Mouse (Mus musculus) hindbrain, embryonic 11.5 days (tissue): ENCODE results near the gene Prss37. TPM values are rescaled to one million over a fixed set of nuclear protein-coding genes. Genes with fewer than 3 reads are reported as not detected.

Experiments used
- ATAC-seq: fragments of 200-750 bp; cut with Nextera tagmentation; 2 replicates; pipeline ENCODE4 v1.8.0; 2017; ENCODE audit warnings: mild to moderate bottlenecking, moderate TSS enrichment, moderate library complexity; ENCODE audit not compliant: low FRiP score
- DNase-seq: peaks from one replicate; pipeline ENCODE4 v3.0.0-alpha.2; 2015; ENCODE audit warnings: low spot score
- H3K27ac ChIP-seq: fragments of 300-500 bp; sonication (generic); 2 replicates; pipeline ENCODE4 v1.5.1; 2014; ENCODE audit warnings: mild to moderate bottlenecking, low read depth, low read length
- H3K27me3 ChIP-seq: fragments of 300-500 bp; sonication (generic); 2 replicates; pipeline ENCODE4 v1.6.1; 2014; ENCODE audit warnings: mild to moderate bottlenecking, low read length, moderate library complexity, mixed read lengths; ENCODE audit not compliant: control insufficient read depth, insufficient read depth
- H3K36me3 ChIP-seq: fragments of 300-500 bp; sonication (generic); 2 replicates; pipeline ENCODE4 v1.6.1; 2014; ENCODE audit warnings: mild to moderate bottlenecking, low read length, moderate library complexity, mixed read lengths; ENCODE audit not compliant: control insufficient read depth, insufficient read depth
- H3K4me1 ChIP-seq: fragments of 300-500 bp; sonication (generic); replicated peaks from 2 replicates; pipeline ENCODE4 v1.6.1; 2014; ENCODE audit warnings: low read length, mixed read lengths; ENCODE audit not compliant: control insufficient read depth, insufficient read depth
- H3K4me2 ChIP-seq: fragments of 300-500 bp; sonication (generic); replicated peaks from 2 replicates; pipeline ENCODE4 v1.6.1; 2014; ENCODE audit warnings: mild to moderate bottlenecking, low read depth, low read length
- H3K4me3 ChIP-seq: fragments of 300-500 bp; sonication (generic); 2 replicates; pipeline ENCODE4 v1.5.1; 2014; ENCODE audit warnings: low read depth, low read length
- H3K9ac ChIP-seq: fragments of 300-500 bp; sonication (generic); 2 replicates; pipeline ENCODE4 v1.6.1; 2014; ENCODE audit warnings: low read depth, low read length
- H3K9me3 ChIP-seq: fragments of 300-500 bp; sonication (generic); 2 replicates; pipeline ENCODE4 v1.6.1; 2016; ENCODE audit warnings: low read length; ENCODE audit not compliant: control insufficient read depth
- WGBS: fragments of 180-500 bp; shearing (Covaris S2); extraction: QIAGEN DNeasy Blood & Tissue Kit; methylation state at CpG from one replicate; pipeline ENCODE4 v1.1.7; 2014; 5-methylcytosine and 5-hydroxymethylcytosine counted together
- polyA plus RNA-seq: library from polyadenylated mRNA; unstranded; fragments of >200 nt; fragmentation: Nextera tagmentation; extraction: Ambion mirVana; gene quantifications from 2 replicates; pipeline ENCODE4 v1.2.1, GENCODE M21; 2014

Prss37 gene
- 0.17 TPM in 1 of 2 replicates, not detected in the other for polyA plus RNA-seq

DNA sequence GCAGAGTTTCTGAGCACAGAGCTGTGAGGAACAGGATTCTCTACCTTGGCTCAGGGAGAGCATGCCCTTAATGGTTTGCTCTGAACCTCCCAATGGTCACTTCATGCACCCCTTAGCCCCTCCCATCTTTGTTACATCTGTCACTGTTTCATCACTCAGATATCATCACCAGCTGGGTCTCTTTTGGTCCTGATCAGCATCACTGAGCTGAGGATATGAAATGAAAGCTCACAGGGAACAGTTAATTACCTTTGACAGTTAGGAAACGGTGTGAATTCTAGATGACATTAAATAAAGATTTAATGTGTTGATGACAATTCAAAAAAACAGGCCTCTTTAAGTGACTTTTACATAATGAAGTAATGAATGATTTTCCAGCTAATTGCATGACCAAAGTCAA is at the start of gene Prss37:
Gene Prss37, minus strand, starts transcription at position 101 of the 400 bp plus-strand sequence.
- H3K4me3 ChIP-seq = no peak within 1 kb of the TSS
- WGBS = 74% methylated on average over 1 of the region's 1 CpGs
- no peaks in the 10 kb centered on the region for H3K27me3 ChIP-seq
- DNase-seq (no peak), ATAC-seq (no peak)
- no peak within 1 kb of the TSS for H3K9ac ChIP-seq
- H3K4me2 ChIP-seq = no peak within 1 kb of the TSS
- H3K4me1 ChIP-seq = no peaks in the 10 kb centered on the region
- H3K27ac ChIP-seq = no peak within 1 kb of the TSS
- no peaks in the 10 kb centered on the region for H3K36me3 ChIP-seq
- no peaks in the 10 kb centered on the region for H3K9me3 ChIP-seq

DNA sequence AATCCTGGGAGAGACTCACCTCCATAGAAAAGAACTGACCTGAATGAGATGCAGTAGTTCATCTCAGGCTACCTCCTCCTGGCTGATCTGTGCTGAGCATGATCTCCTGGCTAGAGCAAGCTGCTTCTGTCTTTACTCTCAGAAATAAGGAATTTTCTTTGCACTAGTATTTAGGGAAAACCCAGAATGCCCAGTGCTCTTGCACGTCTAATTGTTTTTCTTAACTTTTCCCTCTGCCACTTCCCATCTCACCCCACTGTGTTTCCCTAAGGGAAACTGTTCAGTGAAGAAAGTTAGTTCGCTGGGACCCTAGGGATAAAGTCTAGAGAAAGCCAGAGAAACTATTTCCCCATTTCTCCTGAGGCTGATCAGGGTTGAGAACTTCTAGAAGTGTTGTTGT is 35.6 kb upstream of the Prss37 start, which contains the start of gene Olfr461:
Gene Olfr461, minus strand, starts transcription at position 101 of the 400 bp plus-strand sequence.
- DNase-seq = no peak
- no peaks in the 10 kb centered on the region for H3K4me1 ChIP-seq
- H3K4me2 ChIP-seq = no peak within 1 kb of the TSS
- no peaks in the 10 kb centered on the region for H3K9me3 ChIP-seq
- ATAC-seq = no peak
- no peak within 1 kb of the TSS for H3K4me3 ChIP-seq
- 76% methylated on average over 2 of the region's 2 CpGs for WGBS
- H3K27ac ChIP-seq = no peak within 1 kb of the TSS
- no peaks in the 10 kb centered on the region for H3K36me3 ChIP-seq
- H3K9ac ChIP-seq = no peak within 1 kb of the TSS
- no peaks in the 10 kb centered on the region for H3K27me3 ChIP-seq

DNA sequence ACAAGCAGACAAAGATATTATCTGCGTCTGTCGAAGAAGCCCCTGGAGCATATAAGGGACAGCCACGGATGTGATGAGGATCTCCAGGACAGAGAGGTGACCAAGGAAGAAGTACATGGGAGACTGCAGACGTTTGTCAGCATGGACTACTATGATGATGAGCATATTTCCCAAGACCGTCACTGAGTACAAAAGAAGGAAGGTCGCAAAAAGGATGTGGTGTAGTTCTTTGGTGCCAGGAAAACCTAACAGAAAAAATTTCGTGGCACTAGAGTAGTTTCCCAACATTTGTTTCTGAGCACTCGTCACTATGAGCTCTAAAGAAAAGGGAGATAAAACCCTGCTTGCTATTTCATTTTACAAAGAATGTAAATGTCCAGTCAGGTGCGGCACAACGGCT is 25.4 kb upstream of the Prss37 start:
- no peak overlapping the region for H3K4me2 ChIP-seq
- no peaks in the 10 kb centered on the region for H3K4me1 ChIP-seq
- no peaks in the 10 kb centered on the region for H3K9me3 ChIP-seq
- H3K4me3 ChIP-seq = no peak overlapping the region
- DNase-seq (no peak), ATAC-seq (no peak)
- no peak overlapping the region for H3K27ac ChIP-seq
- no peak overlapping the region for H3K9ac ChIP-seq
- WGBS = 83% methylated on average over 10 of the region's 10 CpGs
- H3K36me3 ChIP-seq = no peaks in the 10 kb centered on the region
- H3K27me3 ChIP-seq = no peaks in the 10 kb centered on the region

DNA sequence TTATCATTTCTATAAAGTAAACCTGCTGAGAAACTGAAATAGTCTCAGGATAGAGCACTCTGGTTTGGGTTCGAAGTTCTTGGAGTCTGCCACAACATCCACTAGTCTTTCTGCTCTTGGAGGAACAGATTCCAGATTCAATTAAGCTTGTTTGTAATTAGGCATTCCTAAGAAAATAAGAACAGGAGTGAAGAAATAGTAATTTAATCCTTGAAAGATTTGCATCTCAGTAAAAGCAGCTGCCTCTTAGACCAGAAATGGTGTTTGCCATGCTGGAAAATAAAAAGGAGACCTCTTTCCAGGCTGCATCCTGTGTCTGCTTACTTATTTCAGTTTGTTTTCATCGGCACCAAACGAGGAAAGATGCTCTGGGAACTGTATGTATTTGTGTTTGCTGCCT is 26.1 kb downstream of the Prss37 start, which contains the start of gene Tas2r108:
Gene Tas2r108, plus strand, starts transcription at position 301 of the 400 bp plus-strand sequence.
- Histone ChIP-seq H3K4me1 (no peaks in the 10 kb centered on the region), H3K9me3 (no peaks in the 10 kb centered on the region), H3K36me3 (no peaks in the 10 kb centered on the region), H3K4me3 (no peak within 1 kb of the TSS), H3K4me2 (no peak within 1 kb of the TSS), H3K9ac (no peak within 1 kb of the TSS), H3K27me3 (no peaks in the 10 kb centered on the region), H3K27ac (no peak within 1 kb of the TSS)
- no peak for DNase-seq
- ATAC-seq = no peak
- 94% methylated on average over 3 of the region's 3 CpGs for WGBS

DNA sequence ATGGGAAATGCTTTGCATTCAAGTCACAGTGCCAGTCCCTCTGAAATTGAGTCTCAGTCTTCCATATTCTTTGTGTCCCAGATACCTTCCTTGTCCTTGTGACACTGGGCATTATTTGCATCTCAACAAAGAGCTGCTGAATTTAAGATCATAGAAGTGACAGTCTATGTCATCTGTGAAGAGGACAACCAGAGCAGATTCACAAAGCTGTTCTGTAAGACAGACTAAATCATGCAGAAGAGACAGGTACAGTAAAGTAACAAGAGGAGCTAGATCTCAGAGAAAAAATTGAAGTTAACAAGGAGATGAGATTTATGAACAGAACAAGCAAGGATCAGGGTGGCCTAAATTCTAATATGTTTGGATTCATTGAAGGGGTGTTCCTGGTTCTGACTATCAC is 28.4 kb downstream of the Prss37 start, which contains the start of gene Tas2r137:
Gene Tas2r137, plus strand, starts transcription at position 301 of the 400 bp plus-strand sequence.
- ATAC-seq = no peak
- Histone ChIP-seq H3K9me3 (no peaks in the 10 kb centered on the region), H3K27me3 (no peaks in the 10 kb centered on the region), H3K4me1 (no peaks in the 10 kb centered on the region), H3K9ac (no peak within 1 kb of the TSS), H3K4me2 (no peak within 1 kb of the TSS), H3K4me3 (no peak within 1 kb of the TSS), H3K36me3 (no peaks in the 10 kb centered on the region), H3K27ac (no peak within 1 kb of the TSS)
- no peak for DNase-seq

DNA sequence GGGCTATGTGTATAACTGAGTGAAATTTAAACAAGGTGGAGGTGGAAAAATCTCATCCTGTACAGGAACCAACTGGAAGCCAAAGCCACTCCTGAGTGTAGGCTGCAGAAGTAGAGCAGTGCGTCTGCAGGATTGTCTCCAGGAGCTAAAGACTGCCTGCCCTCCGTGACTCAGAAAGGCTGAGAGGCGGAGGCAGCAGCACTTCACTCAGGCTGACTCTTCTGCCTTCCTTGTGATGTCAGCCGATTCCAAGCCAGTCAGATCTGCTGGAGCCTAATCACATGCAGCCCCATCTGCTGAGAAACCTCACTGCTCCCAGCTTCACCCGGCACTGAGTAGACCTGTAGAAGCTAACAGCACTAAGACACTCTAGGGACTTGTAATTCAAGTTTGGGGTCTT is 37.0 kb downstream of the Prss37 start:
- Histone ChIP-seq H3K27me3 (no peaks in the 10 kb centered on the region), H3K9ac (no peak overlapping the region), H3K27ac (no peak overlapping the region), H3K4me3 (no peak overlapping the region), H3K36me3 (peaks cover 10% of the 10 kb centered on the region; the same call in 1 of the 2 replicates), H3K4me2 (no peak overlapping the region), H3K4me1 (no peaks in the 10 kb centered on the region), H3K9me3 (no peaks in the 10 kb centered on the region)
- DNase-seq = no peak
- WGBS = 95% methylated on average over 5 of the region's 5 CpGs
- ATAC-seq = no peak

DNA sequence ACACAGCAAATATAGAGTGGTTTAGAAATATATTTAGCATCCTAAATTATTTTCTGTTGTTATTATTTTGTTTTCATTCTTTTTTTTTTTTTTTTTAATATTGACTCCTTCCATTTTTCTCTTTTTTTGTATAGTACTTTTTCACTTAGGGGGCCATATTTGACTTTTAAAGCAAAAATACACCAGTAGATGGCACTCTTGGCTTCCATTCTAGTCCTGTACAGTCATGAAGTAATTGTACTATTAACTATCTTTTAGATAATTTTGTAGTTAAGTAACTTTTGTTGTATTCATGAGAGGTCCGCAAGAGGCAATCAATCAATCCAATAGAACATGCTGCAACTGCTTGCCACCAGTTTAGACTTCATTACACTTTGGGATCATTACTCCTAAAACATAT is 39.6 kb downstream of the Prss37 start:
- H3K36me3 ChIP-seq = peaks cover 12% of the 10 kb centered on the region; the same call in 1 of the 2 replicates
- H3K27me3 ChIP-seq = no peaks in the 10 kb centered on the region
- no peak overlapping the region for H3K27ac ChIP-seq
- WGBS = 94% methylated on average over 1 of the region's 1 CpGs
- no peak overlapping the region for H3K9ac ChIP-seq
- no peak overlapping the region for H3K4me3 ChIP-seq
- no peak overlapping the region for H3K4me2 ChIP-seq
- no peaks in the 10 kb centered on the region for H3K4me1 ChIP-seq
- ATAC-seq = no peak
- peak; percentile 10 for DNase-seq
- H3K9me3 ChIP-seq = no peaks in the 10 kb centered on the region

DNA sequence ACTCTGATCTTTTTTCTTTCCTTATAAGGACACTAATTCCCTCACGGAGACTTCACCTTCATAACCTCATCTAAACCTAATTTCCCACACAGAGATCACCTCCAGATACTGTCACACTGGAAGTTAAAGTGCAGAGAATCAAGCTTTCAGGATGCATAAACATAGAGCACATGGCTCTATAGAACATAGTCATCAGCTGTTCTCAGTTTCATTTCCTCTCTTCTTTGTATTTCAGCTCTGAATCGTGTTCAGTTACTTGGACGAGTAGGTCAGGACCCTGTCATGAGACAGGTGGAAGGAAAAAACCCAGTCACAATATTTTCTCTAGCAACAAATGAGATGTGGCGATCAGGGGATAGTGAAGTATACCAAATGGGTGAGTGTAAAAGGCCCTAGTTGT is 43.2 kb downstream of the Prss37 start:
- WGBS = 91% methylated on average over 4 of the region's 4 CpGs
- Histone ChIP-seq H3K4me1 (no peaks in the 10 kb centered on the region), H3K9ac (no peak overlapping the region), H3K9me3 (no peaks in the 10 kb centered on the region), H3K4me3 (no peak overlapping the region), H3K4me2 (no peak overlapping the region), H3K27ac (no peak overlapping the region), H3K36me3 (peaks cover 12% of the 10 kb centered on the region; the same call in 1 of the 2 replicates), H3K27me3 (no peaks in the 10 kb centered on the region)
- ATAC-seq (no peak), DNase-seq (no peak)

DNA sequence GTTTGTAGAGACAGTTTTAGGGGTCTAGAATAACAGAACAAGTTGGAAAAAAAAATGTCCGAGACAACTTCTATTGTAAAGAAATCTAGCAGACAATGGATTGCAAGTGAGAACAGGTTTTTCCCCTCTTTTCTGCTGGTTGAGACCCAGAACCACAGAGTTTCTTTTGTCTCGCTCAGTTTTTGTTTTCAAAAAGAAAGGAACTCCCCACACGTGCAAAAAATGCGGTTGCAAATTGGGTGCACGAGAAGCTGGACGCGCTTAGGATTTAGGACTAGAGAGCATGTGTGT is 47.6 kb downstream of the Prss37 start:
- Histone ChIP-seq H3K36me3 (peaks cover 7% of the 10 kb centered on the region; the same call in 1 of the 2 replicates), H3K9me3 (no peaks in the 10 kb centered on the region), H3K9ac (peak overlapping the region; percentile 93), H3K4me1 (no peaks in the 10 kb centered on the region), H3K27me3 (no peaks in the 10 kb centered on the region), H3K4me3 (peak overlapping the region; percentile 79), H3K27ac (peak overlapping the region; percentile 92), H3K4me2 (peak overlapping the region; percentile 48)
- ATAC-seq = no peak
- DNase-seq = no peak
- 0% methylated on average over 7 of the region's 7 CpGs for WGBS
